Mouse (Mus musculus): ENCODE measurements at regions not wholly inside any gene's neighbourhood (a gene's known extent, or its start where the extent isn't known, plus 50 kb on each side); places are given as distances from the start of the nearest gene placed in this dataset.

DNA sequence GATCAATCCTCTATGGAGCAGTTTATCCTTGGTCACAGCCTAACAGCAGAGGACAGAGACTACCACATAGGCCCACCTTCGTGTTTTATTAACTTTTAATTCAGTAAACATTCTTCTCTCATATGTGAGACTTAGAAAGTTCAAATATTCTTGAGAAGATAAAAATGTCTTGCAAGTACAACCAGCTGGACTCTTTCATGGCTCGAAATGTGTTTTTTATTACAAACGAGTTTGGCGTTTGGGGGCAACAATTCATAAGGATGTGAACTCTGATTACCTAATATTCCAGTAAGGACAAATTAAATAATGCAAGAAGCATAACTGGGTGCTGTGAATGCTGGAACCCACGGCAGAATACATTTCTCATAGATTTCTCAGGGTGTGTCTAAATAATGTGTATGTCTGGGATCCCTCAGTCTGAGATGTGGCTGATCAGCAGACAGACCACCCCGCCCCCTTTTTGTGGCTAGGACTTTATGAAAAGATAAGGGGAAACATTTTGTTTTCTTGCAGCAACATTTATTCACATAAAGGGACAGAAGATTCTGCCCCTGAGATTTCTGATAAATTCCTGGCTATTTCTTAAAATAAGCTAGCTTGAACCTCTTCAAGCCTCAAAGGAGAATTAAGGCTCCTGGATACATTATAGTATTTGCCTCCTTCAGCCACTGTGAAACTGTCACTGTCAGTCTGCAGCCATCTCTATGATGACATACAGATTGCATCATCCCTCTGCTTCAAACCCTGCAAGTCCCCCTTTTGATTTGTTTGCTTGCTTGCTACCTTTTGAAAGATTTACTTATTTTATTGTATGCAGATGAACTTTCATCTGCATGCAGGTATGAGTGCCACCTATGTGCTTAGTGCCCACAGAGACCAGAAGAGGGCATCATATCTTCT, 69.2 kb upstream of the Gucy1a1 start:
- no peak for DNase-seq (ENCODE audit: extremely low spot score in 1 of 2, low spot score in 1 of 2)

DNA sequence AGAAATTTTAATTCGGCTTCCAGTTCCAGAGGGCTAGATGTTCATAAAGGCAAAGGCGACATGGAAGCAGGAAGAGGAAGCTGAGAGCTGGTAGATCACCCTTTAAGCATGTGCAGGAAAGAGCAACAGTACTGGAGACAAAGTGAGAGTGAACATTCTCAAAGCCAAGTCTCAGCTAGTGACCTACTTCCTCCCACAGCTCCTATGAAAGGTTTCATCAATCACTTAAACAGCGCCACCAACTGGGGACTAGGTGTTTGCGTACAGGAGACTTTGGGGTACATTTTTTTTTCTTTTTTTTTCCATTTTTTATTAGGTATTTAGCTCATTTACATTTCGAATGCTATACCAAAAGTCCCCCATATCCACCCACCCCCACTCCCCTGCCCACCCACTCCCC, 61.7 kb upstream of the Gucy1a1 start:
- no peak for DNase-seq (ENCODE audit: extremely low spot score in 1 of 2, low spot score in 1 of 2)
